Mouse (Mus musculus): Measurements from ENCODE around the gene Proser1.

DNA sequence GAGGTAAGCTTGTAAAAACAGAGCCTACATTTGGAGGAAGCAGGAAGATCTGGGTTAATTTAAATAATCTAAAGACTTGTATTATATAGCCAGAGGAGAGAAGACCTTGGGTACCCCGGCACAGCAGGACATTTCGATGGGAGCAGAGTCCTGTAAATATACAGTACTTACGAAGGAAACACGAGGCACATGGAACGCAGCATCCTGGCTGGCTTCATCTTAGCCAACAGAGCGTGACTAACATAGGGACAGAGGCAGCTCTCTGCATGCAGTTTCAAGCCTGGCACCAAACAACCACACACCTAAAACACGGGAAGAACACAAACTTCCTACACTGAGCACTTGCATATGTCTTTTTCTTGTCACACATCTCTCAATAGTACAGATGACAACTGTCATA lies 45.8 kb upstream of the Proser1 start:
- TF ChIP-seq CTCF (IDR thresholded peaks at IDR 0.05; ENCODE audit: low read depth, low read length) = no peak
- TF ChIP-seq TAL1 (conservative IDR thresholded peaks at IDR 0.05; ENCODE audit: low read depth, low read length) = no peak

Data from G1E (cell line).